Mouse (Mus musculus) myocyte (in vitro differentiated cells): Measurements from ENCODE around the gene Parvb.

Experiments
- CEBPB ChIP-seq: IDR thresholded peaks from 2 replicates; pipeline ENCODE4 v1.6.1; 2011; ENCODE audit warnings: mild to moderate bottlenecking, moderate library complexity; ENCODE audit not compliant: poor library complexity, insufficient read depth, severe bottlenecking
- E2F4 ChIP-seq: IDR thresholded peaks from one replicate; pipeline ENCODE4 v1.6.1; 2011; ENCODE audit warnings: mild to moderate bottlenecking, control low read depth, moderate library complexity; ENCODE audit not compliant: insufficient read depth
- MAX ChIP-seq: IDR thresholded peaks from one replicate; pipeline ENCODE4 v1.6.1; 2011; ENCODE audit warnings: low read depth, mild to moderate bottlenecking, control low read depth
- MYOG ChIP-seq, 3 experiments: IDR thresholded peaks; one replicate each; pipeline ENCODE4 v1.6.1; 2011; ENCODE audit warnings: control low read depth in 2 of 3, low read depth in 2 of 3, mild to moderate bottlenecking in 2 of 3; ENCODE audit not compliant: insufficient read length in 2 of 3, control insufficient read depth in 1 of 3, insufficient read depth in 1 of 3
- POLR2A ChIP-seq: IDR thresholded peaks from one replicate; pipeline ENCODE4 v1.6.1; 2011; ENCODE audit warnings: low read depth, mild to moderate bottlenecking, control low read depth, moderate library complexity; ENCODE audit not compliant: insufficient read length
- USF1 ChIP-seq: IDR thresholded peaks from one replicate; pipeline ENCODE4 v1.6.1; 2011; ENCODE audit warnings: low read depth, mild to moderate bottlenecking, control low read depth, moderate library complexity

DNA sequence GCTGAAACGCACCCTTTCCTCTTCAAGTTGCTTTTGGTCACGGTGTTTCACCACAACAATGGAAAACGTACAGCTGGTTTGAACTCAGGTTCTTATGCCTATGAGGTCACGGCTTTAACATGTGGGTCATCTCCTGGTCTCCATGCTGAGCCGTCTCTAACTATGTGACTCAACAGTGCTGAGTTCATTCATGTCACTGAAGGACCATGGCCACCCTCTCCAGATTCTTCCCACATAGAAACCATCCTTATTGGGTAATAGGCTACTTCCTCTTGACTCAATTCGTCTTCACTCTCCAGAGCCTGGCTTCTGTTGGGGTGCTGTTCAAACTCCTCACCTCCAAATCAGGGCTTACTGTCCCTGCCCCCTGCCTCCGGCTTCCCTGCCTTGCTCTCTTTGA, 119.5 kb downstream of the Parvb start:
- TF ChIP-seq POLR2A (no peak), CEBPB (no peak), MYOG (IDR thresholded peaks at IDR 0.05; ENCODE audit: control insufficient read depth in 1 of 3, insufficient read depth in 1 of 3, insufficient read length in 2 of 3, low read depth in 2 of 3) (no peak), MAX (no peak), USF1 (no peak), E2F4 (no peak)
